In genomic region chr11:20452901-20453300, GRCm38 (mm10) we compare ENCODE assay signal across 29 mouse cellular contexts.
DNase-seq lines count a peak whose midpoint lies in the region; ATAC-seq and TF ChIP-seq lines count a peak whose summit lies in the region.
"Had no signal": no experiment of that assay in that cellular context is flagged by ENCODE, and none has a peak within 500 bp of the region (broad histone marks: within the 10 kb centered on the region; RNA-seq: fewer than 3 reads in every experiment).

No protein-coding gene starts in this region.

- H3K4me3 ChIP-seq in liver, postnatal 0 days (ENCODE audit: low read depth, low read length) = no peak overlapping the region
- H3K4me3 ChIP-seq in kidney, postnatal 0 days (replicated peaks; ENCODE audit: low read depth, low read length) = no peak overlapping the region
- H3K4me3 ChIP-seq: embryonic facial prominence, embryonic 12.5 days; gastrocnemius, adult 2 months; hindbrain, embryonic 10.5 days; intestine, embryonic 15.5 days; limb, embryonic 10.5 days; limb, embryonic 15.5 days; midbrain, embryonic 13.5 days had no signal

- H3K27me3 ChIP-seq in liver, postnatal 0 days (ENCODE audit: insufficient read depth, low read length) = 0 out of 2 replicates have a peak, but pooled peaks cover 6% of the 10 kb centered on the region
- H3K27me3 ChIP-seq in kidney, postnatal 0 days (ENCODE audit: insufficient read depth, low read length) = no peaks in the 10 kb centered on the region
- H3K27me3 ChIP-seq: embryonic facial prominence, embryonic 12.5 days; intestine, embryonic 15.5 days had no signal

- no peak overlapping the region for H3K27ac ChIP-seq in liver, postnatal 0 days (ENCODE audit: low read depth)
- H3K27ac ChIP-seq in kidney, postnatal 0 days = peak overlapping the region; percentile 77
- H3K27ac ChIP-seq: embryonic facial prominence, embryonic 12.5 days; gastrocnemius, adult 2 months; hindbrain, embryonic 10.5 days; hindbrain, postnatal 0 days; intestine, embryonic 15.5 days; limb, embryonic 10.5 days; limb, embryonic 15.5 days; macrophage; midbrain, embryonic 13.5 days had no signal

- TF ChIP-seq EP300 in liver, postnatal 0 days (IDR thresholded peaks at IDR 0.05; ENCODE audit: low read depth) = no peak

- peaks cover 8% of the 10 kb centered on the region; the same call in 1 of the 2 replicates for H3K4me1 ChIP-seq in liver, postnatal 0 days (ENCODE audit: insufficient read depth)
- H3K4me1 ChIP-seq in kidney, postnatal 0 days (replicated peaks; ENCODE audit: insufficient read depth, low read length) = no peaks in the 10 kb centered on the region

- peak overlapping the region; percentile 10; the same call in 1 of the 2 replicates for H3K4me2 ChIP-seq in liver, postnatal 0 days (ENCODE audit: low read depth, low read length)
- H3K4me2 ChIP-seq in kidney, postnatal 0 days (ENCODE audit: low read length) = no peak overlapping the region
- H3K4me2 ChIP-seq: embryonic facial prominence, embryonic 12.5 days; intestine, embryonic 15.5 days; limb, embryonic 15.5 days; midbrain, embryonic 13.5 days had no signal

- H3K36me3 ChIP-seq in liver, postnatal 0 days (replicated peaks; ENCODE audit: insufficient read depth, low read length) = no peaks in the 10 kb centered on the region
- no peaks in the 10 kb centered on the region for H3K36me3 ChIP-seq in kidney, postnatal 0 days (ENCODE audit: insufficient read depth, low read length)
- H3K36me3 ChIP-seq: embryonic facial prominence, embryonic 12.5 days; hindbrain, embryonic 10.5 days; intestine, embryonic 15.5 days; limb, embryonic 10.5 days; limb, embryonic 15.5 days; midbrain, embryonic 13.5 days had no signal

- WGBS in liver, postnatal 0 days (ENCODE audit: insufficient replicate concordance) = 47% methylated on average over 4 of the region's 4 CpGs
- WGBS in kidney, postnatal 0 days = 65% methylated on average over 4 of the region's 4 CpGs

- TF ChIP-seq CTCF in liver, postnatal 0 days (IDR thresholded peaks at IDR 0.05; ENCODE audit: low read depth) = no peak
- no peak for TF ChIP-seq CTCF in kidney, postnatal 0 days (IDR thresholded peaks at IDR 0.05; ENCODE audit: low read depth)

- DNase-seq in liver, postnatal 0 days = no peak
- DNase-seq in liver = no peak
- DNase-seq in kidney, adult 8-10 months = peak; percentile 76 to 85
- no peak for DNase-seq in kidney, postnatal 0 days (ENCODE audit: low spot score)
- DNase-seq in yolk sac, embryonic 10.5 days (ENCODE audit: low spot score) = peak; percentile 48
- no peak for DNase-seq in urinary bladder, adult 18-20 months (ENCODE audit: low spot score in 2 of 2)
- no peak for DNase-seq in embryo, embryonic 11 days
- no peak for DNase-seq in spleen, postnatal 36 days (ENCODE audit: low spot score in 2 of 2)
- DNase-seq: adrenal gland, adult 8-10 months; B cell, adult 2 months; cerebellum, adult 8-10 months; cerebellum, postnatal 36 days; gastrocnemius, adult 2 months; heart, postnatal 14 days; layer of hippocampus, adult 9-11 months; lung, adult 2 months; lung, postnatal 10 days; right cerebral cortex, postnatal 25 days; thymus, adult 2 months; thymus, postnatal 36 days had no signal

- no peaks in the 10 kb centered on the region for H3K9me3 ChIP-seq in liver, postnatal 0 days (ENCODE audit: low read length)
- H3K9me3 ChIP-seq in kidney, postnatal 0 days (replicated peaks; ENCODE audit: low read length) = no peaks in the 10 kb centered on the region
- H3K9me3 ChIP-seq: embryonic facial prominence, embryonic 12.5 days; intestine, embryonic 15.5 days; limb, embryonic 10.5 days; limb, embryonic 15.5 days; midbrain, embryonic 13.5 days had no signal

- no peak for ATAC-seq in liver, postnatal 0 days
- ATAC-seq in kidney, postnatal 0 days (replicated peaks; ENCODE audit: low FRiP score, low read depth) = 0 out of 2 replicates have a peak, but pooled peaks have one; percentile 19
- ATAC-seq: forebrain, embryonic 14.5 days; hindbrain, postnatal 0 days; intestine, embryonic 15.5 days; midbrain, embryonic 13.5 days had no signal

- no peak overlapping the region for H3K9ac ChIP-seq in liver, postnatal 0 days (replicated peaks)
- H3K9ac ChIP-seq in kidney, postnatal 0 days (ENCODE audit: low read depth, low read length) = 0 out of 2 replicates have a peak overlapping the region, but pooled peaks have one; percentile 8
- H3K9ac ChIP-seq: embryonic facial prominence, embryonic 12.5 days; intestine, embryonic 15.5 days; limb, embryonic 15.5 days; midbrain, embryonic 13.5 days had no signal

Comparison
In these comparisons a context has a peak if more than half of its experiments do, and no peak if none do; other contexts are left out.
1. DNase-seq: peak in kidney, adult 8-10 months (2 of 2) and yolk sac, embryonic 10.5 days (single experiment); none in liver, postnatal 0 days (single experiment), liver (single experiment), kidney, postnatal 0 days (single experiment), urinary bladder, adult 18-20 months (0 of 2), embryo, embryonic 11 days (single experiment) and spleen, postnatal 36 days (0 of 2).